Mouse (Mus musculus) Patski (cell line): ENCODE results near the gene Sdhaf4. TPM values are rescaled to one million over a fixed set of nuclear protein-coding genes. Genes with fewer than 3 reads are reported as not detected.
"Not testable (repeated sequence)": the region's sequence is repeated elsewhere in the genome, so short reads cannot be mapped to it uniquely, and the experiment has no call there.

Experiments
- ATAC-seq: fragments of 100-300 bp; one replicate; pipeline ENCODE4 v1.8.0; 2021
- CTCF ChIA-PET: fragments of 350-600 bp; sonication (Branson Sonifier 250); formaldehyde crosslinking; loops from one replicate; lab custom pipeline; 2022; ENCODE audit warnings: inconsistent platforms; lab: Charles Lee
- POLR2A ChIA-PET: fragments of 350-600 bp; sonication (Branson Sonifier 250); formaldehyde crosslinking; loops from one replicate; lab custom pipeline; 2022; ENCODE audit warnings: antibody characterized with exemption, inconsistent platforms; lab: Charles Lee
- DNase-seq: peaks from one replicate; pipeline ENCODE4 v3.0.0-alpha.2; 2011; ENCODE audit warnings: low read depth, low spot score
- H3K27me3 ChIP-seq: fragments of 371-371 bp; one replicate; pipeline ENCODE4 v1.5.1; 2021
- CTCF ChIP-seq: fragments of 100-300 bp; IDR thresholded peaks from one replicate; pipeline ENCODE4 v1.5.1; 2021
- in situ Hi-C: fragments of 300-500 bp; cut with MboI; formaldehyde crosslinking; loops from 3 replicates; pipeline ENCODE4 v1.11.1; 2018; ENCODE audit warnings: low pct_unique_long_range_greater_than_20kb, mixed read lengths
- polyA plus RNA-seq: library from polyadenylated mRNA; unstranded; gene quantifications from one replicate; pipeline ENCODE4 v1.2.3, GENCODE M21; 2021

Sdhaf4 gene
- polyA plus RNA-seq, 1 experiment from 2014 or later: 58.8 TPM

DNA sequence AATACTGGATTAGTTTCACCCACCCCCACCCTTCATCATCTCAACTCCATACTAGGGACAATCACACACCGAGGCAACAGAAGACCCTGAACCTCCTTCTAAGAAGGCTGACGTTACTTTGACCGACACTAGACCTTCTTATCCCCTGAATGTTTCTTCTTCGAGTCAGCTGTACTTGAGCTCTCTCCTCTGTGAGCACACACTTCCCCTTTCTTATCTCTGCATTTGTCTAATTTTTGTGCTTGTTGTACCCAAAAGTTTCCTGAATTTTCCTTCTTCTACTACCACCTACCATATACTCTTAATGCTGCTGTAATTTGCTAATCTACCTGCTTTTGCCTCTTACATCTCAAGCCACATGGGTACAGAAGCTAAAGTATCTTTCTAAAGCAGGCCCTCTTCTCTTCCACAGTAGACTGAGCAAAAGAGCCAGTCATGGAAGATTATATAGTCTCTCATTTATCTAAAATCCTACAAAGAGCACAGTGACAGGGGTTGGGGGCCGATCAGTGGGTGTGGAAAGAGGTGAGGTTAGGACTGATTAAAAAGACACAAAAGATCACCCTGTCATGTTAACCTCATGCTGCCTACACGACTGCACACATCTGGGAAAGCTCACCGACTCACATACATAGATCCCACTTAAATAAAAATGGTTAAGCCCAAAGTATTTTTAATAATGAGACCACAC is 7.2 kb downstream of the Sdhaf4 start:
- ATAC-seq: no peak
- in situ Hi-C loops: no loop called here
- DNase-seq: no peak
- ChIA-PET POLR2A (no interaction called here), CTCF (no interaction called here)
- no peak for TF ChIP-seq CTCF
- no peaks in the 10 kb centered on the region for H3K27me3 ChIP-seq

DNA sequence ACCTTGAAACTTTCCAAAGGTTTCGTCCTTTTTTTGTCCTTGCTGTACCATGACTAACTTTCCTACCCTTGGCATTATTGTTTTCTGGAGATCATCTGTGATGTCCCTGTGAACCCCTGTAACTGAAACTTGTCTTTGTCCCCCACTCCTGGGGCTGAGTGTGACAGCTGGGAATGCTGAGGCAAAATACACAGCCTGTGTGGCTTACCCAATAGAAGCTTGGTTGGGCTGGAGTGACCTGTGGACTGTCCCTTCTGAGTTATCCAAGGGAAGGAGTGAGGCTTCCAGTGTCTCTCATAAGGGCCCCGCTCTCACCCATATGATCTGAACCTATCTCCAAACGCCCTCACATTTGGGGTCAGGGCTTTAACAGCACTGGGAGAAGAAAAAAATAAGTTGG is 8.0 kb downstream of the Sdhaf4 start:
- POLR2A ChIA-PET: interaction anchor here (0.6 kb wide), 1 partner anchor 32 kb away, joined by 3 read pairs; no protein-coding TSS in a partner anchor
- no peak for TF ChIP-seq CTCF
- no peaks in the 10 kb centered on the region for H3K27me3 ChIP-seq
- ATAC-seq (no peak), DNase-seq (no peak)
- CTCF ChIA-PET: no interaction called here
- in situ Hi-C loops: no loop called here

- in situ Hi-C loops: no loop called here
- CTCF ChIA-PET: interaction anchor here (0.8 kb wide), 1 partner anchor 92 kb away, joined by 4 read pairs; no protein-coding TSS in a partner anchor
- TF ChIP-seq CTCF: peak; percentile 10
- H3K27me3 ChIP-seq: no peaks in the 10 kb centered on the region
- POLR2A ChIA-PET: no interaction called here
- ATAC-seq (no peak), DNase-seq (no peak)
Measured at GRCm38 (mm10) chr1:23995420-23995819, 10.0 kb downstream of the Sdhaf4 start.

GRCm38 (mm10) chr1:23983118-23983517 is 22.3 kb downstream of the Sdhaf4 start:
- DNase-seq: no peak
- H3K27me3 ChIP-seq: peaks cover 35% of the 10 kb centered on the region
- no peak for TF ChIP-seq CTCF
- in situ Hi-C loops: no loop called here
- ChIA-PET POLR2A (no interaction called here), CTCF (no interaction called here)
- ATAC-seq: no peak

DNA sequence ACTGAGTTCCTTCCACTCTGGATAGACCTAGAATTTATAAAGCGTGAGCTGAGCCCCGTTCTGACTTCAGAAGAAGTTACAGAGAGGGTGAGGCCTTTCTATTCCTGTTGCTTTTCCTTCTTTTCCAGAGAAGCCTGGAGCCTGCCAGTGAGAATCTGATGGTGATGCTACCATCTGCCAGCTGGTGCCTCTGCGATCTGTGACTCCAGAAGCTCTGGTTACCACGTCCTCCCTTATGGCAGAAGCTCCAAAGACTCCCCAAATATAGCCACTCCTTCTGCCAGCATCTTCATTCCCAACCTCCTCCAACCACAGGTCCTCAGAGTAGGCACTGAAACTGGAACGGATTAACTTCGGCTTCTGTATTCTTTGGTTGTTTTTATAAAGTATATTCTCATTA is 27.2 kb downstream of the Sdhaf4 start:
- no peak for ATAC-seq
- ChIA-PET CTCF (no interaction called here), POLR2A (no interaction called here)
- in situ Hi-C loops: no loop called here
- no peak for DNase-seq
- H3K27me3 ChIP-seq: peaks cover 28% of the 10 kb centered on the region
- no peak for TF ChIP-seq CTCF

GRCm38 (mm10) chr1:23971159-23971558 is 34.3 kb downstream of the Sdhaf4 start:
- in situ Hi-C loops, POLR2A ChIA-PET, H3K27me3 ChIP-seq, DNase-seq, ATAC-seq, CTCF ChIA-PET: not testable (repeated sequence)

DNA sequence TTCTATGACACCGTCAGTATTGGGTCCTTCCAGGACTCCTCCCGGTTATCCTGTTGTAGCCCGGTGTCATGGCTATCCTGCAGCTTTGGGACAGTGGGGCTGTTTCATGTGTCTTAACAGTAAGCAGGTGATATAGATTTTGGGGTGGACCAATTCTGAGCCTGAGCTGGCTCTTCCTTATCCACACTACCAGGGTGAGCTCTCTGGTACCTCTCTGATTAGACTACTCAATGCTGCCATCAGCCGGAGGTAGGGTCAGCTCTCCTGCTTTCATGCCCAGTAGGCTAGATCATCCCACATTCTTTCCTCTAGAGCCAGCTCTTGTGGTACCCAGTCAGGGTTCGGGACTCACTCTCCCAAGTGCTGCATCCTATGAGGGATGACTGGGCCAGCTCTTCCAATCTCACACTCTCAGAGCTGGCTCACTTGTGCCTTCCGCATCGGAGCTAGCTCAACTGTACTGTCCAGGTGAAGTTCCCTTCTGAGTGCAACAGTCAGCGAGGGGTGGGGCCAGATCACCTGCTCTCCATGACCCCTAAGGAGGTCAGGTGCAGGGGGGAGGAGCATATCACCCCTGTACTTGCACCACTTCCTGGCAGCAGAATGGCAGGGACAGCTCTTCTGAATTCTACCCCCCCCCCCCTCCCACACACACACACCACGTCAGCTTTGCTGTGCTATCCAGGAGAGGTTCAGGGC is 37.3 kb downstream of the Sdhaf4 start:
- CTCF ChIA-PET: interaction anchor here (1.5 kb wide), 1 partner anchor 32 kb away, joined by 3 read pairs; no protein-coding TSS in a partner anchor
- in situ Hi-C loops: no loop called here
- no peak for TF ChIP-seq CTCF
- DNase-seq (no peak), ATAC-seq (no peak)
- H3K27me3 ChIP-seq: peaks cover 6% of the 10 kb centered on the region
- POLR2A ChIA-PET: interaction anchor here (0.5 kb wide), 1 partner anchor 9 kb away, joined by 3 read pairs; no protein-coding TSS in a partner anchor

GRCm38 (mm10) chr1:23966226-23966625 is 39.2 kb downstream of the Sdhaf4 start:
- in situ Hi-C loops: no loop called here
- DNase-seq (no peak), ATAC-seq (no peak)
- ChIA-PET POLR2A (no interaction called here), CTCF (interaction anchor here (1.1 kb wide), 1 partner anchor 15 kb away, joined by 3 read pairs; no protein-coding TSS in a partner anchor)
- no peak for TF ChIP-seq CTCF
- peaks cover 6% of the 10 kb centered on the region for H3K27me3 ChIP-seq

- CTCF ChIA-PET: interaction anchor here (0.7 to 1.5 kb wide), 2 partner anchors 17 to 21 kb away, joined by 3 to 4 read pairs; no protein-coding TSS in a partner anchor
- no peak for TF ChIP-seq CTCF
- in situ Hi-C loops: no loop called here
- no peak for DNase-seq
- ATAC-seq: no peak
- H3K27me3 ChIP-seq: peaks cover 6% of the 10 kb centered on the region
- POLR2A ChIA-PET: no interaction called here
Measured at GRCm38 (mm10) chr1:23959415-23959732, 46.1 kb downstream of the Sdhaf4 start.

GRCm38 (mm10) chr1:23958668-23959414 is 46.6 kb downstream of the Sdhaf4 start:
- ChIA-PET CTCF (interaction anchor here (0.6 to 1.5 kb wide), 2 partner anchors 16 to 50 kb away, joined by 3 to 4 read pairs; no protein-coding TSS in a partner anchor), POLR2A (interaction anchor here (0.7 kb wide), 1 partner anchor 10 kb away, joined by 3 read pairs; no protein-coding TSS in a partner anchor)
- in situ Hi-C loops: no loop called here
- peak; percentile 68 for ATAC-seq
- no peak for DNase-seq
- no peak for TF ChIP-seq CTCF
- H3K27me3 ChIP-seq: peaks cover 5% of the 10 kb centered on the region
